Mouse (Mus musculus) midbrain, embryonic 15.5 days (tissue): Measurements from ENCODE around the gene Fermt2. TPM values are rescaled to one million over a fixed set of nuclear protein-coding genes. Genes with fewer than 3 reads are reported as not detected.

ENCODE experiments used
- ATAC-seq: fragments of 200-750 bp; cut with Nextera tagmentation; replicated peaks from 2 replicates; pipeline ENCODE4 v1.8.0; 2017; ENCODE audit warnings: moderate TSS enrichment
- H3K27ac ChIP-seq: fragments of 300-500 bp; sonication (generic); 2 replicates; pipeline ENCODE4 v1.5.1; 2015; ENCODE audit warnings: mild to moderate bottlenecking, inconsistent platforms
- H3K27me3 ChIP-seq: fragments of 300-500 bp; sonication (generic); replicated peaks from 2 replicates; pipeline ENCODE4 v1.6.1; 2015; ENCODE audit warnings: inconsistent platforms
- H3K36me3 ChIP-seq: fragments of 300-500 bp; sonication (generic); replicated peaks from 2 replicates; pipeline ENCODE4 v1.6.1; 2015; ENCODE audit warnings: inconsistent platforms
- H3K4me1 ChIP-seq: fragments of 300-500 bp; sonication (generic); 2 replicates; pipeline ENCODE4 v1.6.1; 2015; ENCODE audit warnings: inconsistent platforms
- H3K4me2 ChIP-seq: fragments of 300-500 bp; sonication (generic); 2 replicates; pipeline ENCODE4 v1.6.1; 2015; ENCODE audit warnings: inconsistent platforms, mild to moderate bottlenecking, moderate library complexity
- H3K4me3 ChIP-seq: fragments of 300-500 bp; sonication (generic); 2 replicates; pipeline ENCODE4 v1.5.1; 2015; ENCODE audit warnings: mild to moderate bottlenecking, inconsistent platforms
- H3K9ac ChIP-seq: fragments of 300-500 bp; sonication (generic); 2 replicates; pipeline ENCODE4 v1.6.1; 2015; ENCODE audit warnings: mild to moderate bottlenecking, inconsistent platforms
- H3K9me3 ChIP-seq: fragments of 300-500 bp; sonication (generic); 2 replicates; pipeline ENCODE4 v1.6.1; 2016; ENCODE audit warnings: inconsistent platforms
- WGBS: fragments of 180-500 bp; shearing (Covaris S2); methylation state at CpG from one replicate; pipeline ENCODE4 v1.1.7; 2015; ENCODE audit warnings: mixed read lengths; 5-methylcytosine and 5-hydroxymethylcytosine counted together
- polyA plus RNA-seq: library from polyadenylated mRNA; unstranded; fragments of >200 nt; fragmentation: Nextera tagmentation; extraction: Ambion mirVana; gene quantifications from 2 replicates; pipeline ENCODE4 v1.2.1, GENCODE M21; 2015

Fermt2 gene
- polyA plus RNA-seq, 1 experiment from 2014 or later = 55.3 TPM

DNA sequence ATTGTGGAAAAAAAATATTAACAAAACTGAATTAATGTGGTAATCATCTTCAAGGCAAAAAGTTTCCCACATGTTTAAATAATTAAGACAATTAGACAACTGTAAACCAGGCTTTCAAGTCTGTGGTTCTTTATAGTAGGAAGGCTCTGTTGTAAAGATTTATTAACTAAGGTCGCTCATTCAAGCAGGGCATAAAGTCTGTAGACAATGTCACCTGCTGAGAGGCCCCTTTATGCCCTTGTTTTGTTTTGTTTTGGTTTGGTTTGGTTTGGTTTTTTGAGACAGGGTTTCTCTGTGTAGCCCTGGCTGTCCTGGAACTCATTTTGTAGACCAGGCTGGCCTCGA is 91.0 kb downstream of the Fermt2 start:
- Histone ChIP-seq H3K9ac (no peak overlapping the region), H3K4me3 (no peak overlapping the region), H3K27me3 (no peaks in the 10 kb centered on the region), H3K9me3 (no peaks in the 10 kb centered on the region), H3K4me2 (no peak overlapping the region), H3K4me1 (no peaks in the 10 kb centered on the region), H3K36me3 (no peaks in the 10 kb centered on the region), H3K27ac (no peak overlapping the region)
- no peak for ATAC-seq
- 83% methylated on average over 2 of the region's 2 CpGs for WGBS

DNA sequence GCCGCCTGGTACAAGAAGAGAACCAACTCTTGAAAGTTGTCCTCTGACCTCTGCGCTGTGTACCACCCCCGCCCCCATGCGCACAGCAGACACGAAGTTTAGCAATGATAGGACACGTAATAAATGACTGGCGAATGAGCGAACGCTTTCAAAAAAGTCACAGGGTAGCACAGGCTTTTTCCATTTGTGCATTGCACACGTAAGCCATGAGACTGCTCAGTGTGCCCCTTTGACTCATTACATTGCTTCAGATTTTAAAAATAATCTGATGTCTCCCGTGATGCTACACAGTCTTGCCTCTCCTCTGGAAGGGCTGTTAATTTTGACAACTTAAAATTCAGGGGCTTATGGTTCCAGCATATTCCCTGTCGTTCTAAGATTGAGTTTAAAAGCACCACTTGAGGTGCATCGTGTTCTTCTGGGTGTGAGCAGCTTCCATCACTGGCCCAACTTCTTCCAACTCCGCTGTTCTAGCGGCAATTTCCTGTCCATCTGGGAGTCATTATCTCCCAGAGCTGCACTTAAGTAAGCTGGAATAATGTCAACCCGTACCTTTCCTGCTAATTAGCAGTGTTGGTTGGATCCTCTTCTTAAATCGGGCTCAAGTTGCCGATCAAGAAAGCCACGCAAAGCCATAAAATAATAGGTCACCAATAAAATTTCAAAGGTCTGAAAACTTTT is 91.5 kb downstream of the Fermt2 start:
- no peak for ATAC-seq
- WGBS = 88% methylated on average over 19 of the region's 19 CpGs
- Histone ChIP-seq H3K27me3 (no peaks in the 10 kb centered on the region), H3K4me1 (no peaks in the 10 kb centered on the region), H3K9me3 (no peaks in the 10 kb centered on the region), H3K9ac (no peak overlapping the region), H3K36me3 (no peaks in the 10 kb centered on the region), H3K27ac (no peak overlapping the region), H3K4me2 (no peak overlapping the region), H3K4me3 (no peak overlapping the region)

DNA sequence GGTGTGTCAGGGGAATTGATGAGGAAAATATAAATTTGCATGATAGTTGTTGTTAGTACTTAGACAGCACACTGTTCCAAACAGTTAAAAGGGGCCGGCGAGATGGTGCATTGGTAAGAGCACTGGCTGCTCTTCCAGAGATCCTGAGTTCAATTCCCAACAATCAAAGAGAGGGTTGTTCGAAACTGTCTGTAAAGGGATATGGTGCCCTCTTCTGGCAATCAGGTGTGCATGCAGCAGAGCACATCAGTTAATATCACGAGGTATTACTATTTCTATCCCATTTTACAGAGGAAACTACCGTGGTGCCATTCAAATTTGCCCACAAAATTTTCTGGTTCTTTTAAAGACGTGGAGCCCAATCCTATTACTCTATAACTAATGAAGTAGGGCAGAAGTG is 95.7 kb downstream of the Fermt2 start:
- no peak overlapping the region for H3K27ac ChIP-seq
- no peaks in the 10 kb centered on the region for H3K4me1 ChIP-seq
- no peaks in the 10 kb centered on the region for H3K9me3 ChIP-seq
- 67% methylated on average over 6 of the region's 6 CpGs for WGBS
- H3K36me3 ChIP-seq = no peaks in the 10 kb centered on the region
- no peaks in the 10 kb centered on the region for H3K27me3 ChIP-seq
- H3K9ac ChIP-seq = no peak overlapping the region
- no peak for ATAC-seq
- no peak overlapping the region for H3K4me2 ChIP-seq
- no peak overlapping the region for H3K4me3 ChIP-seq

DNA sequence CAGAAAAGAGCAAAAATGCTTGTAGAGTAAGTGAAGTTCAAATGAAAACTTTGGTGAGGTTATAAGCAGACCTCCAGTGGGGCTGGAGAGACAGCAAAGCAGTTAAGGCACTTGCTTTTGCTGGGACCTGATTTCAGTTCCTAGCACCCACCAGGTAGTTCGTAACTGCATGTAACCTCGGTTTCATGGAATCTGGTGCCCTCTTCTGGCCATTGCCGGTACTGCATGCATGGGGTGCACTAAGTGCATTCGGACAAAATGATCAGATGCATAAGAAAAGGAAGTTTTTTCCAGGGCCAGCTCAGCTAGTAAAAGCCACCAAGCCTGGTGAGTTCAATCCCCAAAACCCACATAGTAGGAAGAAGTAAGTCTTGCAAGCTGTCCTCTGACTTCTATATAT is 97.9 kb downstream of the Fermt2 start:
- ATAC-seq = no peak
- H3K9me3 ChIP-seq = no peaks in the 10 kb centered on the region

DNA sequence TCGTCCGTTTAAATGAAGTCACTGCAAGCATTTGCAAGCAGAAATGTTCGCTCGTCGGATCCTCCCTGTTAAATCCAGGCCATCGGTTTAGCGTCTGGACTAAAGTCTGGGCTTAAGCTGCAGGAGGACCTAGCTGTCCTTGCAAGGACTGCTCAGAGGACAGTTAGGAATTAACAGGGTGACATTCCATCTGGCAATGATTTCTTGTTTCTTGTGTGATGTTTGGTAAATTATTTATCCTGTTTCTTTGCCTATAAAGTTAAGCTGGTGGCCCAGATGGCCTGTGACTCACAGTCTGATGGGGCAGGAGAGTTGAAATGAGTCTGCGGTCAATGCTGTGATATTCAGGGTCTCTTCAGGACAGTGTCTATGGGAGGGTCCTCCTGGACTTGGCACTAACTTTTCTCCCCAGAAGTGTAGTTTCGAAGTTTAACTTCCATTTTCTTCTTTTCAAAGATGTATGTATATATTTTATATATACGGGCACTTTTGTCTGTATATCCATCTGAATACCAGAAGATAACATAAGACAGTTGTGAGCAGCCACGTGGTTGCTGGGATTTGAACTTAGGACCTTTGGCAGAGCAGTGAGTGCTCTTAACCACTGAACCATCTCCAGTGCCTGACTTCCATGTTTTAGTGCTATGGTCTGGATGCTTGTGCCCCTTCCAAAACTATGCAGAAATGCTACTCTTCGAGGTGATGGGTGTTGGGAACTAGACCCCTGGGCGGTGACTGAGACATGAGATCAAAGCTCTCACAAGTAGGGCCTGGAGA is 99.7 kb downstream of the Fermt2 start:
- Histone ChIP-seq H3K9ac (no peak overlapping the region), H3K27me3 (no peaks in the 10 kb centered on the region), H3K27ac (no peak overlapping the region), H3K4me3 (no peak overlapping the region), H3K4me2 (no peak overlapping the region), H3K4me1 (no peaks in the 10 kb centered on the region), H3K36me3 (no peaks in the 10 kb centered on the region), H3K9me3 (no peaks in the 10 kb centered on the region)
- WGBS = 91% methylated on average over 13 of the region's 13 CpGs
- no peak for ATAC-seq

More for the DNA sequence above, 97.9 kb downstream of the Fermt2 start:
- Histone ChIP-seq H3K27me3 (no peaks in the 10 kb centered on the region), H3K36me3 (no peaks in the 10 kb centered on the region), H3K27ac (no peak overlapping the region), H3K9ac (no peak overlapping the region), H3K4me3 (no peak overlapping the region), H3K4me2 (no peak overlapping the region), H3K4me1 (no peaks in the 10 kb centered on the region)
- WGBS = 75% methylated on average over 4 of the region's 4 CpGs

DNA sequence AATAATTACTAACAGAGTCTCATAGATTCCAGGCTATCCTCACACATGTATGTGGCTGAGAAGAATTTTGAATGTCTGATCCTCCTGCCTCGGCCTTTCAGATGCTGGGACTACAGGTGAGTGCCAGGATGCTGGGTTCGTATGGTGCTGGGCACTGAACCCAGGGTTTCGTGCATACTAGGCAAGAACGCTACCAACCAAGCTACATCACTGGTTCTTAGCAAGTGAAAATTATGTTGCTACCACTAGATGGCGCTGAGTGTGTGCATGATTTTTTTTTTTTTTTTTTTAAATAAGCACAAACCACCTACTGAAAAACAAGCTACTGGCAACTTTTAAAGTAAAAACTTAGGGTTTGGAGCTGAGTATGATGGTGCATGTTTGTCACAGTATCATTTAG is 106.7 kb downstream of the Fermt2 start:
- no peaks in the 10 kb centered on the region for H3K36me3 ChIP-seq
- no peak overlapping the region for H3K27ac ChIP-seq
- peak; percentile 81 for ATAC-seq
- no peaks in the 10 kb centered on the region for H3K9me3 ChIP-seq
- H3K4me3 ChIP-seq = no peak overlapping the region
- no peak overlapping the region for H3K4me2 ChIP-seq
- no peaks in the 10 kb centered on the region for H3K27me3 ChIP-seq
- no peak overlapping the region for H3K9ac ChIP-seq
- 7% methylated on average over 5 of the region's 5 CpGs for WGBS
- no peaks in the 10 kb centered on the region for H3K4me1 ChIP-seq

DNA sequence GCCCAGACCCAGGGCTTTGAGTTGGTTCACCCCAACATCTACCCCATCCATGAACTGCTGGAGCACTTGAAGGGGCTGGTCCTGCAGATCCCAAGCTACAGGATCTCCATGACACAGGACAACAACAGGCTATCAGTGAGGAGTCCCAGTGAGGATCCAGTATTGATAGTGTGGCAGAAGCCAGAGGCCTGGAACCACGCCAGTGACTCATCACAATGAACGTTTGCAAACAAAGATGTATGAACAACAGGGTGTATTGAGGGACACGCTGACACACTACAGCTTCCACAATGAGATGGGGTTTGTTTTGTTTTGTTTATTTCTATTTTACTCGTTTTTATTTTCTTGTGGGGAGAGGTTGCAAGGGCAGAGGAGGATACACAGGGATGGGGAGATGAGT is 107.5 kb downstream of the Fermt2 start:
- Histone ChIP-seq H3K27ac (no peak overlapping the region), H3K36me3 (no peaks in the 10 kb centered on the region), H3K4me3 (no peak overlapping the region), H3K9me3 (no peaks in the 10 kb centered on the region), H3K9ac (no peak overlapping the region), H3K4me2 (no peak overlapping the region), H3K4me1 (no peaks in the 10 kb centered on the region), H3K27me3 (no peaks in the 10 kb centered on the region)
- 0 out of 2 replicates have a peak, but pooled peaks have one; percentile 24 for ATAC-seq
- WGBS = 66% methylated on average over 4 of the region's 4 CpGs

DNA sequence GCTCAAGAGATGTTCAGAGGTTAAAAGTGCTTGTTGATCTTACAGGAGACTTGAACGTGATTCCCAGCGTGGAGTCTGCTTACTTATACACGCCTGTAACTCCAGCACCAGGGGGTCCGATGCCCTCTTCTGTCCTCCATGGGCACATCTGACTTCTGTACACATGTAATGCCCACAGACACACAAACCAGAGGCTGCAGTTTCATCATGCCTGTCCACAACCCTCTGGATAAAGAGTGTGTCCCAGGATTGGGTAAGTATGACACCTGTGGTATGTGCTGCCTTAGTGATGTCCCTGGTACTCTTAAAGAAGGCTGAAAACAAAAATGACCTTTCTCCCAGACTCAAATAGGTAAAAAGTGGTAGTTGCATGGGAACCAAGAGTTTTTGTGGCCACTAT is 110.6 kb downstream of the Fermt2 start:
- Histone ChIP-seq H3K9me3 (no peaks in the 10 kb centered on the region), H3K4me1 (no peaks in the 10 kb centered on the region), H3K4me3 (no peak overlapping the region), H3K4me2 (no peak overlapping the region), H3K36me3 (no peaks in the 10 kb centered on the region), H3K9ac (no peak overlapping the region), H3K27ac (no peak overlapping the region), H3K27me3 (no peaks in the 10 kb centered on the region)
- ATAC-seq = no peak
- 72% methylated on average over 4 of the region's 4 CpGs for WGBS

DNA sequence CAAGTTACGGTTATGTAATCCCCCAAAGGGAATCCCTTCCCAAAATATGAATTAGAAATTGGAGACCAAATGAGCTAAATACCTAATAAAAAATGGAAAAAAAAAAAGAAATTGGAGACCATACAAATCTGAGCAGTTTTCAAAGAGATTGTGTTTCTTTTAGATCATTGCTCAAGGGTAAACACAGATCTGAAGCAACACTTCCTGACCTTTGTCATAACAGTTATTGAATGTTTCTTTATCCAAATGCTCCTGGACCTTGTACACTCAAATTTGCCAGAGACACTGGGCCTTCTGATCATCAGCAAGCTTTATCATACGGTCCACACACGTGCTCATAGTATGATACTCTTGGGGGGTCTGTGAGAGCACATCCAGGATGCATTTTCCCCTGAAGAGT is 111.4 kb downstream of the Fermt2 start:
- no peaks in the 10 kb centered on the region for H3K9me3 ChIP-seq
- H3K9ac ChIP-seq = no peak overlapping the region
- no peaks in the 10 kb centered on the region for H3K36me3 ChIP-seq
- no peaks in the 10 kb centered on the region for H3K27me3 ChIP-seq
- H3K4me3 ChIP-seq = no peak overlapping the region
- no peak for ATAC-seq
- no peaks in the 10 kb centered on the region for H3K4me1 ChIP-seq
- H3K4me2 ChIP-seq = no peak overlapping the region
- 91% methylated on average over 3 of the region's 3 CpGs for WGBS
- no peak overlapping the region for H3K27ac ChIP-seq

DNA sequence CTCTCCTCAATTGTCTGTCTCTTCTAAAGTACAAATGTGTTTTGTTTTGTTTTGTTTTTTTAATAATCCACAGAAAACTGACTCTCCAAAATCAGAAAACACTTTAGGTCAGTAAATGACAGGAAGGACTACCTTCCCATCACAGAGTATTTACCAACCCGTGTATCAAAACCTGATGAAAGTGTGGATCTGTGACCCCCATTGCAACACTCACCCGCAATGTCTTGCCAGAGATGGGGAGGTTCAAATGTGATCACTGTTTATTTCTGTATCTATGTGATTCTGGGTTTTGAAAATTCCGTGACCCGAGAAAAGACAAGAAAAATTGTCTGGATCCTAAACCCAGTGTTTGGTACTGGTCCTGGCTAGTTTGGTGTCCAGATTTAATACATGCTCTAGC is 113.7 kb downstream of the Fermt2 start:
- Histone ChIP-seq H3K4me1 (no peaks in the 10 kb centered on the region), H3K36me3 (no peaks in the 10 kb centered on the region), H3K9ac (no peak overlapping the region), H3K27me3 (no peaks in the 10 kb centered on the region), H3K4me2 (no peak overlapping the region), H3K27ac (no peak overlapping the region), H3K9me3 (no peaks in the 10 kb centered on the region), H3K4me3 (no peak overlapping the region)
- 90% methylated on average over 4 of the region's 4 CpGs for WGBS
- no peak for ATAC-seq

Other genes with a start within 250 kb of the Fermt2 start
- gene Ero1l, start 211.3 kb downstream of the Fermt2 start, polyA plus RNA-seq = 22.1 and 27.1 TPM in 2 replicates
- 140 and 147 TPM in 2 replicates for gene Psmc6, start 200.3 kb downstream of the Fermt2 start, polyA plus RNA-seq
- gene Styx, start 179.0 kb downstream of the Fermt2 start, polyA plus RNA-seq = 63.4 and 63.8 TPM in 2 replicates
- gene Gnpnat1, start 125.2 kb downstream of the Fermt2 start, polyA plus RNA-seq = 26.3 and 30.2 TPM in 2 replicates
- 19.3 and 19.8 TPM in 2 replicates for gene Ddhd1, start 128.0 kb upstream of the Fermt2 start, polyA plus RNA-seq